Mouse (Mus musculus) olfactory bulb, adult 2 months (tissue): ENCODE data around the gene Tmem239. TPM values are rescaled to one million over a fixed set of nuclear protein-coding genes. Genes with fewer than 3 reads are reported as not detected.

Source experiments
- H3K27ac ChIP-seq: fragments of 200-500 bp; 2 replicates; pipeline ENCODE4 v1.5.1; 2012; ENCODE audit warnings: low read depth, low read length; ENCODE audit not compliant: insufficient read depth
- H3K4me1 ChIP-seq: fragments of 200-500 bp; 2 replicates; pipeline ENCODE4 v1.6.1; 2012; ENCODE audit warnings: low read length; ENCODE audit not compliant: control insufficient read depth, insufficient read depth
- H3K4me3 ChIP-seq: fragments of 200-500 bp; 2 replicates; pipeline ENCODE4 v1.5.1; 2012; ENCODE audit warnings: mild to moderate bottlenecking, low read depth, low read length, moderate library complexity; ENCODE audit not compliant: insufficient read depth
- CTCF ChIP-seq: fragments of 200-500 bp; IDR thresholded peaks from 2 replicates; pipeline ENCODE4 v1.5.1; 2012; ENCODE audit warnings: low read depth, mild to moderate bottlenecking, low read length, moderate library complexity; ENCODE audit not compliant: insufficient read depth
- POLR2A ChIP-seq: fragments of 200-500 bp; IDR thresholded peaks from 2 replicates; pipeline ENCODE4 v1.6.1; 2012; ENCODE audit warnings: mild to moderate bottlenecking, low read depth, low read length, moderate library complexity; ENCODE audit not compliant: insufficient read depth
- WGBS: fragments of 180-500 bp; shearing (Covaris S2); methylation state at CpG from one replicate; pipeline ENCODE4 v1.1.7; 2018; 5-methylcytosine and 5-hydroxymethylcytosine counted together
- polyA plus RNA-seq: library from polyadenylated mRNA; stranded (reverse); fragments of >200 nt; gene quantifications from 2 replicates; pipeline ENCODE4 v1.2.4, GENCODE M21; 2012; ENCODE audit warnings: low replicate concordance; ENCODE audit not compliant: missing spikeins, insufficient read depth, insufficient read length

The Tmem239 gene
- polyA plus RNA-seq, 1 experiment: not detected

DNA sequence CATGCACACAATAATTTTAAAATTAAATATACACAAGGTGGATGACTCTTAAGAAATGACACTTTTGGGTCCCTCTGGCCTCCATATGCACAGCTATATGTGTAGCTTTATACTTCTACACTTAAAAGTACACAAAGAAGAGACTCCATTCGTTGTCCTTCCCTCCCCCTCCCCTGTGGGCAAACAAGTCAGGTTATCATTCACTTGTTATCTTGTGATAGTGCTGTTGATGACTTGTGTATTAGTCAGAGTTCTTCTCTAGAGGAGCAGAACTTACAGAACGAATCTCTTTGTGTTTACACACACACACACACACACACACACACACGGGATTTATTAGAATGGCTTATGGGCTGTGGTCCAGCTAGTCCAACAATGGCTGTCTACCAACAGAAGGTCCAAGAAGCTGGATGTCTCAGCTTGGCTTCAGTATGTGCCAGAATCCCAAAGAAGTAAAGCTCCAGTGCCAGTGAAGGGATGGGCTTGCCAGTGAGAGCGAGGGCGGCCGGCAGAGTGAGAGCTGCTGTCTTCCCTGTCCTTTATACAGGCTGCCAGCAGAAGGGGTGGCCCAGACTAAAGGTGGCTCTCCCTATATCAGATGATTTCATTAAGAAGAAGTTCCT lies 48.6 kb downstream of the Tmem239 start:
- H3K27ac ChIP-seq: no peak overlapping the region
- H3K4me3 ChIP-seq: no peak overlapping the region
- WGBS: 40% methylated on average over 6 of the region's 6 CpGs
- peaks cover 23% of the 10 kb centered on the region for H3K4me1 ChIP-seq
- no peak for TF ChIP-seq POLR2A
- TF ChIP-seq CTCF: no peak

Other genes starting within 250 kb of the Tmem239 start
- not detected in 2 replicates for gene Snrpb, start 227.1 kb upstream of the Tmem239 start, polyA plus RNA-seq
- gene Tmc2, start 211.3 kb upstream of the Tmem239 start, polyA plus RNA-seq: not detected in 2 replicates
- 362 TPM in 1 of 2 replicates, not detected in the other for gene Nop56, start 132.0 kb upstream of the Tmem239 start, polyA plus RNA-seq
- 496 TPM in 1 of 2 replicates, not detected in the other for gene Idh3b, start 121.9 kb upstream of the Tmem239 start, polyA plus RNA-seq
- not detected in 2 replicates for gene Ebf4, start 111.3 kb upstream of the Tmem239 start, polyA plus RNA-seq
- not detected in 2 replicates for gene Cpxm1, start 8.9 kb upstream of the Tmem239 start, polyA plus RNA-seq
- not detected in 2 replicates for gene Gm28372, start 1.2 kb upstream of the Tmem239 start, polyA plus RNA-seq
- gene 1700020A23Rik, start 1.2 kb upstream of the Tmem239 start, polyA plus RNA-seq: not detected in 2 replicates
- gene Vps16, start 17.9 kb downstream of the Tmem239 start, polyA plus RNA-seq: not detected in 2 replicates
- gene Pced1a, start 18.2 kb downstream of the Tmem239 start, polyA plus RNA-seq: not detected in 2 replicates
- gene Ptpra, start 43.8 kb downstream of the Tmem239 start, polyA plus RNA-seq: not detected in 2 replicates
- 295 TPM in 1 of 2 replicates, not detected in the other for gene Mrps26, start 157.3 kb downstream of the Tmem239 start, polyA plus RNA-seq
- not detected in 2 replicates for gene Oxt, start 169.7 kb downstream of the Tmem239 start, polyA plus RNA-seq
- not detected in 2 replicates for gene Avp, start 176.1 kb downstream of the Tmem239 start, polyA plus RNA-seq
- gene Fastkd5, start 223.5 kb downstream of the Tmem239 start, polyA plus RNA-seq: not detected in 2 replicates
- not detected in 2 replicates for gene Ubox5, start 223.6 kb downstream of the Tmem239 start, polyA plus RNA-seq
- gene Lzts3, start 236.3 kb downstream of the Tmem239 start, polyA plus RNA-seq: not detected in 2 replicates